Comparison of ENCODE assay signal across 10 mouse cellular contexts in the genomic region with DNA sequence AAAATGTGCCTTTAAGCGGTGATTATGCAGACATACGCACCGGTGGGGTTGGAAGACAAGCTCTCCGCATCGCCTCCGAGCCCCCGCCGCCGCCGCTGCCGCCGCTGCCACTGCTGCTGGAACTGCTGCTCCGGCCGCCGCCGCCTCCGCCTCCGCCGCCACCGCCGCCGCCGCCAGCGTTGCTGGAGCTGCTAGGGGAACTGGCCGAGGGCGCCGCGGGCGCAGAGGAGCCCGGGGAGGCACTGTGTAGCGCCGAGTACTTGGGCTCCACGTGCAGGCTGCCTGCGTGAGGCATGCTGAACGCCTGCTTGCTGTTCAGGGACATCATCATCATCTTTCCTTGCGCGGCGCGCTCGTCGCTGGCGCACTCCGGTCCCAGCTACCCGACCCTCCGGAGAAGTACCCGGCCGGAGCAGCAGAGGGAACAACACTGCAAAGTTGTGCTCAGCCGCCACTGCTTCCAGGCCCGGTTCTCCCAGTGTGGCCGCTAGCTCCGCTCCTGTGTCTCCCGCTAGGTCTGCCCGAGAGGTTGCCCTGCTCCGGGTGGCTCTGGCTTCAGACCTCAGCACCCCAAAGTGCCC. TPM values are rescaled to one million over a fixed set of nuclear protein-coding genes. Genes with fewer than 3 reads are reported as not detected.
DNase-seq lines count a peak whose midpoint lies in the region; ATAC-seq and TF ChIP-seq lines count a peak whose summit lies in the region.
"Had no signal": no experiment of that assay in that cellular context is flagged by ENCODE, and none has a peak within 500 bp of the region (broad histone marks: within the 10 kb centered on the region; RNA-seq: fewer than 3 reads in every experiment).

A gene (minus strand): TSS at position 575 of the 581 bp plus-strand sequence.

- WGBS in hindbrain, embryonic 12.5 days, result under 1% methylated on average over 50 of the region's 54 CpGs

- DNase-seq in gastrocnemius, postnatal 10 days, result peak; percentile 15
- no peak for DNase-seq in gastrocnemius, adult 8-10 months (ENCODE audit: low spot score in 2 of 2)
- DNase-seq in embryo, embryonic 10.5 days (ENCODE audit: low spot score), result peak; percentile 63
- peak; percentile 46 for DNase-seq in testis, postnatal 10 days (ENCODE audit: low spot score)
- no peak for DNase-seq in spleen, postnatal 36 days (ENCODE audit: low spot score in 2 of 2)

- no peak for TF ChIP-seq CTCF in ES-Bruce4 (IDR thresholded peaks at IDR 0.05; ENCODE audit: low read depth, low read length)

- H3K4me1 ChIP-seq in ES-Bruce4 (ENCODE audit: control insufficient read depth, insufficient read depth, low read length), result no peaks in the 10 kb centered on the region
- peaks cover 34% of the 10 kb centered on the region for H3K4me1 ChIP-seq in hindbrain, embryonic 12.5 days

- no peak within 1 kb of the TSS for H3K27ac ChIP-seq in ES-Bruce4 (ENCODE audit: insufficient read depth, low read length)
- peak within 1 kb of the TSS; percentile 82 for H3K27ac ChIP-seq in hindbrain, embryonic 12.5 days

- no peak for TF ChIP-seq EP300 in ES-Bruce4 (IDR thresholded peaks at IDR 0.05; ENCODE audit: insufficient read depth, low read depth, low read length)

- H3K4me2 ChIP-seq in hindbrain, embryonic 12.5 days (replicated peaks), result peak within 1 kb of the TSS; percentile 80

- H3K36me3 ChIP-seq in ES-Bruce4 (ENCODE audit: control insufficient read depth, insufficient read depth, low read length, poor library complexity, severe bottlenecking), result no peaks in the 10 kb centered on the region
- no peaks in the 10 kb centered on the region for H3K36me3 ChIP-seq in hindbrain, embryonic 12.5 days

- peak within 1 kb of the TSS; percentile 56 for H3K9ac ChIP-seq in ES-Bruce4 (ENCODE audit: low read depth, poor library complexity, severe bottlenecking)
- H3K9ac ChIP-seq in hindbrain, embryonic 12.5 days, result peak within 1 kb of the TSS; percentile 58

- H3K9me3 ChIP-seq in ES-Bruce4 (replicated peaks; ENCODE audit: control insufficient read depth, insufficient read depth, low read length, poor library complexity, severe bottlenecking), result no peaks in the 10 kb centered on the region
- H3K9me3 ChIP-seq in hindbrain, embryonic 12.5 days (replicated peaks), result no peaks in the 10 kb centered on the region

- ATAC-seq in hindbrain, embryonic 12.5 days (ENCODE audit: low FRiP score), result peak; percentile 59
- ATAC-seq in megakaryocyte-erythroid progenitor cell, adult 5-6 weeks (replicated peaks; ENCODE audit: low FRiP score, low TSS enrichment, poor library complexity, severe bottlenecking), result peak; percentile 18; the same call in 1 of the 2 replicates

- peak within 1 kb of the TSS; percentile 62 for H3K4me3 ChIP-seq in ES-Bruce4 (ENCODE audit: low read depth, low read length)
- peak within 1 kb of the TSS; percentile 45 for H3K4me3 ChIP-seq in hindbrain, embryonic 12.5 days

- TF ChIP-seq POLR2A in ES-Bruce4 (IDR thresholded peaks at IDR 0.05; ENCODE audit: insufficient read depth, low read length), result no peak

- peaks cover 32% of the 10 kb centered on the region for H3K27me3 ChIP-seq in ES-Bruce4 (ENCODE audit: control insufficient read depth, insufficient read depth, low read length, poor library complexity, severe bottlenecking)
- H3K27me3 ChIP-seq in hindbrain, embryonic 12.5 days, result peaks cover 88% of the 10 kb centered on the region
- H3K27me3 ChIP-seq: CH12.LX had no signal

RNA-seq across cellular contexts. Expression of the gene that starts here (rescaled TPM):
- not detected for total RNA-seq in gastrocnemius, postnatal 10 days (2021)
- not detected for total RNA-seq in gastrocnemius, adult 8-10 months (2022)
- polyA plus RNA-seq in ES-Bruce4 (2011; ENCODE audit: insufficient read depth, insufficient read length, low read depth, missing spikeins), result 0.41 TPM in 1 of 2 replicates, not detected in the other
- 2.6 and 5.0 TPM in 2 replicates for polyA plus RNA-seq in hindbrain, embryonic 12.5 days (2016; fragmentation: Nextera tagmentation; extraction: Ambion mirVana)
- not detected in 2 replicates for total RNA-seq in megakaryocyte-erythroid progenitor cell, adult 5-6 weeks (2014; fragmentation: Nextera tagmentation)
- not detected in 2 replicates for total RNA-seq in megakaryocyte-erythroid progenitor cell, adult 5-6 weeks (2017)
- total RNA-seq: CH12.LX had no signal
- polyA plus RNA-seq: gonadal fat pad, adult 2 months had no signal

Comparison
In these comparisons a context has a peak if more than half of its experiments do, and no peak if none do; other contexts are left out.
1. Peak in DNase-seq in gastrocnemius, postnatal 10 days; RNA of the gene not detected or under 1 TPM.
2. Peak in ATAC-seq in megakaryocyte-erythroid progenitor cell, adult 5-6 weeks; RNA of the gene not detected or under 1 TPM.
3. DNase-seq: peak in embryo, embryonic 10.5 days (single experiment) and testis, postnatal 10 days (single experiment); none in gastrocnemius, adult 8-10 months (0 of 2) and spleen, postnatal 36 days (0 of 2).